Mouse (Mus musculus) hindbrain, embryonic 16.5 days (tissue): ENCODE measurements around the gene Bsdc1. TPM values are rescaled to one million over a fixed set of nuclear protein-coding genes. Genes with fewer than 3 reads are reported as not detected.

Experiments
- ATAC-seq: fragments of 200-750 bp; cut with Nextera tagmentation; 2 replicates; pipeline ENCODE4 v1.8.0; 2017; ENCODE audit warnings: moderate TSS enrichment, moderate library complexity
- H3K27ac ChIP-seq: fragments of 300-500 bp; sonication (generic); 2 replicates; pipeline ENCODE4 v1.5.1; 2014; ENCODE audit warnings: low read depth, mild to moderate bottlenecking, control low read depth, low read length, moderate library complexity
- H3K27me3 ChIP-seq: fragments of 300-500 bp; sonication (generic); replicated peaks from 2 replicates; pipeline ENCODE4 v1.6.1; 2014; ENCODE audit warnings: low read length; ENCODE audit not compliant: control insufficient read depth, insufficient read depth
- H3K36me3 ChIP-seq: fragments of 300-500 bp; sonication (generic); 2 replicates; pipeline ENCODE4 v1.6.1; 2014; ENCODE audit warnings: mild to moderate bottlenecking, low read length, moderate library complexity, mixed read lengths; ENCODE audit not compliant: control insufficient read depth, insufficient read depth
- H3K4me1 ChIP-seq: fragments of 300-500 bp; sonication (generic); 2 replicates; pipeline ENCODE4 v1.6.1; 2014; ENCODE audit warnings: low read depth, low read length; ENCODE audit not compliant: control insufficient read depth, insufficient read depth
- H3K4me2 ChIP-seq: fragments of 300-500 bp; sonication (generic); 2 replicates; pipeline ENCODE4 v1.6.1; 2014; ENCODE audit warnings: mild to moderate bottlenecking, low read length, control low read depth, moderate library complexity
- H3K4me3 ChIP-seq: fragments of 300-500 bp; sonication (generic); 2 replicates; pipeline ENCODE4 v1.5.1; 2014; ENCODE audit warnings: mild to moderate bottlenecking, low read length, control low read depth, moderate library complexity
- H3K9ac ChIP-seq: fragments of 300-500 bp; sonication (generic); 2 replicates; pipeline ENCODE4 v1.6.1; 2014; ENCODE audit warnings: low read depth, mild to moderate bottlenecking, control low read depth, low read length, moderate library complexity
- H3K9me3 ChIP-seq: fragments of 300-500 bp; sonication (generic); 2 replicates; pipeline ENCODE4 v1.6.1; 2014; ENCODE audit warnings: mild to moderate bottlenecking, low read length, moderate library complexity; ENCODE audit not compliant: control insufficient read depth
- WGBS: fragments of 180-500 bp; shearing (Covaris S2); extraction: QIAGEN DNeasy Blood & Tissue Kit; methylation state at CpG from one replicate; pipeline ENCODE4 v1.1.7; 2014; 5-methylcytosine and 5-hydroxymethylcytosine counted together
- polyA plus RNA-seq: library from polyadenylated mRNA; unstranded; fragments of >200 nt; fragmentation: Nextera tagmentation; extraction: Ambion mirVana; gene quantifications from 2 replicates; pipeline ENCODE4 v1.2.1, GENCODE M21; 2015

Bsdc1 gene
- polyA plus RNA-seq, 1 experiment from 2014 or later: 34.6 TPM

DNA sequence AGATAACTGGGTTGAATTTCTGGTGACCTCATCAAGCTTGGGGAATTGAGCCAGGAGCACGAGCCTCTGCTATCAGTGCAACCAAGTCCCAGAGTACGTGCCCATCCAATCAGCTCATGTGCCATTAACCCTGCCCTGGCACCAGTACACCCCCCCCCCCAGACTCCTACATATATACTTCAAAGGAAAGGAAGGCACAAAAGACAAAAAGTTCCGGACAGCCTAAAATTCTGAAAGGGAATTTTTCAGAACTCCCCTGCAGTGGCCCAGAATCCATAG is 46.8 kb downstream of the Bsdc1 start:
- H3K4me2 ChIP-seq: no peak overlapping the region
- no peak overlapping the region for H3K9ac ChIP-seq
- H3K27me3 ChIP-seq: no peaks in the 10 kb centered on the region
- H3K9me3 ChIP-seq: no peaks in the 10 kb centered on the region
- no peaks in the 10 kb centered on the region for H3K36me3 ChIP-seq
- no peak for ATAC-seq
- WGBS: 58% methylated on average over 3 of the region's 3 CpGs
- peaks cover 12% of the 10 kb centered on the region for H3K4me1 ChIP-seq
- H3K4me3 ChIP-seq: no peak overlapping the region
- no peak overlapping the region for H3K27ac ChIP-seq

DNA sequence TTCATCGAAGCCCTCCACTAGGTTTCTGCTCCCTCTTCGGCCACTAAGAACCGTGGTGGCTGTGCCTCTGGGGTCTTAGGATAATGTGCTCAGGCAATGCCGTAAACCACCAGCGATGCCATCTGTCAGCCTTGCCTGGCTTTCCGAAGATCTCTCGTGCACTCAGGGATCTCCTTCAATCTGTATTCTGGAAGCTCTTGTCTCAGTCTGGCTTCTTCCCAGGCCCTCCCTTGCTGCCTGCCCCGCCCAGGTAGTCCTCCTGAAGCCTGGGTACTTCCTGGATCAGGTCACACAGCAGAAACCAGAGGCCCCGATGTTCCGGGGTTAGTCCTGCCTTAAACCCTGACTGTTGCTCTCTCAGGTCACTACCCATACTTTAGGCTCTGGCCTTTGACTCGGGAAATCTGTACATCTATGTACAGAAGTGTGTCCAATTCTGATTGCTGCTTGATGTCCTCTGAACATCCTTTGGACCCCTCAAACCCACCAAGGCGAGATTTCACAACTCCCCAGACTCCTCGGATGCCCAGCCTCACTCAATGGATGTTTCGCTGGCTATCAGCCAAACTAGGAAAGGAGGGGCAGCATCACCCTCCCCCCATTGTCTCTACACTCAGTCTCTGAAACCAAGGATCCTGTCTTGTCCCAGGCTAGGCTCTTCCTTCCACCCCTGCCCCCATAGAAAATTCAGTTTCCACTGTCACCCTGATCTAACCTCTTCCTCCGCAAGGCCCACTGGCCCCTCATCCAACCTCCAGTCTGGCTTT is 47.6 kb downstream of the Bsdc1 start:
- H3K9ac ChIP-seq: no peak overlapping the region
- ATAC-seq: no peak
- no peak overlapping the region for H3K4me2 ChIP-seq
- 48% methylated on average over 15 of the region's 15 CpGs for WGBS
- H3K4me1 ChIP-seq: peaks cover 13% of the 10 kb centered on the region
- no peak overlapping the region for H3K4me3 ChIP-seq
- no peak overlapping the region for H3K27ac ChIP-seq
- no peaks in the 10 kb centered on the region for H3K36me3 ChIP-seq
- H3K27me3 ChIP-seq: no peaks in the 10 kb centered on the region
- H3K9me3 ChIP-seq: no peaks in the 10 kb centered on the region

DNA sequence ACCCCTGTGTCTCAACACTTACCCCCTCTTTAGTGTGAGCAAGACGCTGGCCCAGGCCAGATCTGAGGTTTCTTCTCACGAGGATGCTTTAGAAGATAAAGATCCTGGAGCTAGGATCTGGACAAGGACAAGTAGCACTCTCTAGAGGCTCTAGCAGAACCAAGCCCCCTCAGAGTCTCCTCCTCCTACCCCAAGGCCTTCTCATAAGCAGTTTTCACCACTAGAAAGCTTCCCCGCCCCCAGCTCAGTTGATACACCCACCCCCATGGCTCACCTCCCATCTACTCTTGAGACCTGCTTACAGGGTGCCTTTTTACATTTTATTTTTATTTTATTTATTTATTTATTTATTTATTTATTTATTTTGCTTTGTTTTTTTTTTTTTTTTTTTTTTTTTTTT is 48.3 kb downstream of the Bsdc1 start:
- Histone ChIP-seq H3K27me3 (no peaks in the 10 kb centered on the region), H3K4me2 (no peak overlapping the region), H3K9ac (no peak overlapping the region), H3K36me3 (no peaks in the 10 kb centered on the region), H3K4me1 (peaks cover 13% of the 10 kb centered on the region), H3K27ac (no peak overlapping the region), H3K4me3 (no peak overlapping the region), H3K9me3 (no peaks in the 10 kb centered on the region)
- 65% methylated on average over 3 of the region's 3 CpGs for WGBS
- ATAC-seq: no peak

DNA sequence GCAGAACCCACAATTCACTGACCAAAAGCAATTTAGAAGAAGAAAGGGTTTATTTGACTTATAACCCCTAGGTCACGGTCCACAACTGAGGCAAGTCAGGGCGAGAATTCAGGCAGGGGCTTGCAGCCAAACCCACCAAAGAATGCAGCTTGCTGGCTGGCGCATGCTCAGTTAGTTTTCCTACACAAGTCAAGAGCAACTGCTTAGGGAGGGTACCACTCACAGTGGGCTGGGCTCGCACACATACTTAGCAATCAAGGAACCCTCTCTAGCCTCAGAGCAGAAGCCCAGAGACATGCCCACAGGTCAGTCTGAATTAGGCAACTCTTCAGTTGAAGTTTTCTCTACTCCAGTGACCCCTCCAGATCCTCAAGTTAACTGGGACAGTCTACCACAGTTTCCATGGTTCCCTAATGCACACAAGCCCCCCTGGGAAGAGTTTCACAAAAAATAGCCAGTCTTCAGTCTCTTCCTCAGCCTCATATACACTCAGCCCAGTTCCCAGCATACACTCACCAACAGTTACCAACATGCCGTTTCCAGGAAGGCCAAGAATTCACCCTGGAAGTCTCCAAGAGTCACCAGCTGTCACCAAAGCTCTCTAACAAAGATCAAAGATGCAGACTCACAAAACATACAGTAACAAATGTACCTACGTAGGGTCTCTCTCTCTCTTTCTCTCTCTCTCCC is 49.5 kb downstream of the Bsdc1 start:
- no peaks in the 10 kb centered on the region for H3K9me3 ChIP-seq
- WGBS: 30% methylated on average over 6 of the region's 6 CpGs
- no peak overlapping the region for H3K4me2 ChIP-seq
- H3K4me1 ChIP-seq: peaks cover 20% of the 10 kb centered on the region
- H3K9ac ChIP-seq: no peak overlapping the region
- H3K27ac ChIP-seq: peak overlapping the region; percentile 60
- H3K4me3 ChIP-seq: no peak overlapping the region
- no peaks in the 10 kb centered on the region for H3K36me3 ChIP-seq
- H3K27me3 ChIP-seq: no peaks in the 10 kb centered on the region
- ATAC-seq: no peak

DNA sequence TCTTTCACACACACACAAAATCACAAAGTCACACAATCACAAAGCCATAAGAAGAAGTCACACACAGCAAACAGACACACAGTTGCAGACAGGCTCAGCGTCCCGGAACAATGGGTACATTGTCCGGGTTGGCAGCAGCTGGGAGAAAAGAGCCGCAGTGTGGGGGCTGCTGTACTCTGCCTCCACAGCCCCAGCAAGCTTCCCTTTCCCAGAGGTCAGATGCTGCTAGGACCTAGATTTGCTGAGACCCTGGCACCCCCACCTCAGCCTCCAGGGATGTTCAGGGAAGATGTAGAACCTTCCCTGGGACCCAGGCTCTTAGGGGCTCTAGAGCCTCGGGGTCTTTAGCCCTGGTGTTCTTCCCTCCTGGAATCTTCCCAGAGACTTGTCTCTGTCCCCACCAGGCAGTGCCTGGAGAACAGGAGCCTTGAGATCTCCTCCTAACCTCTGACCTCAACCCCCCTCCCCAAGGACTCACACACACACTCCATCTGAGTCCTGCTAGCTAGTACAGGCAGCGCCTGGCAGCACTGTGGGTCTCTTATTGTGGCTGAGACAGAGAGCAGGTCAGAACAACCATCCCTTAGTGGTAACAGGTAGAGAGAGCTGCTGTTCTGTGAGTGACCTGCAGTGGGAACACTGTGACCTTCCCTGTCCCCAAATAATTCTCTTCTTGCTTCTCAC is 50.2 kb downstream of the Bsdc1 start:
- no peaks in the 10 kb centered on the region for H3K9me3 ChIP-seq
- no peak overlapping the region for H3K4me2 ChIP-seq
- WGBS: 16% methylated on average over 6 of the region's 6 CpGs
- peaks cover 1% of the 10 kb centered on the region; the same call in 1 of the 2 replicates for H3K36me3 ChIP-seq
- H3K9ac ChIP-seq: peak overlapping the region; percentile 2; the same call in 1 of the 2 replicates
- H3K4me3 ChIP-seq: no peak overlapping the region
- no peak for ATAC-seq
- no peaks in the 10 kb centered on the region for H3K27me3 ChIP-seq
- H3K4me1 ChIP-seq: peaks cover 23% of the 10 kb centered on the region
- peak overlapping the region; percentile 60; the same call in 1 of the 2 replicates for H3K27ac ChIP-seq

DNA sequence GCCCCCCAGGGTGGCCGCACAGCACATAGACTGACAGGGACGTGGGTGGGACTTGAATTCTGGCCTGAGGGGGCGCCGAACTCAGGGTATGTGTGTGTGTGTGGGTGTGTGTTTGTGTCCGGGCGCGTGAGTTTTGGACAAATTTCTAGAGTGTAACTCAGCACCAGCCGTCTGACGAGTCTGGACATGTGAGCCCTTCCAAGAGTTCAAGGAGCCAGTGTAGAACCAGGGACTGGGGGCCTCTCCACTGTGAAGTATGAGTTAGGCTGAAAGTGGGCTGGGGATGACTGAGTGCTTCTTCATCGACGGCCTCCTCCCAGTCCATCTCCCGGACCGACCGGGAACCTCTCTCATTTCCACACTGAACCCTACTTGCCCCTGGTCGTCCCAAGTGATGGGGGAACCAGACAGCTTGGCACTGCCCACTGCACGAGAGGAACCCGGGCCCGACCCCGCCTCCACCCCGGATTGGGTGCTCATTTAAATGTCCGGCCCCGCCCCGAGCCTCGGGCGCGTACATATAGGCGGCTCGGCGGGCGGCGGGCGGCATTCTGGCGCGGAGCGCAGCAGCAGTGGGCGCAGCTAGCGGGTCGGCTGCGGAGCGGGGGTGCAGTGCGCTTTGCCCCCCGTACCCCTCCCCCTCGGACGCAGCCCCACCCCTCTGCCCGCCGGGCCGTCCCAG is 51.8 kb downstream of the Bsdc1 start, which contains the start of gene Marcksl1:
Gene Marcksl1, plus strand, starts transcription at position 496 of the 682 bp plus-strand sequence.
- Histone ChIP-seq H3K4me2 (peak within 1 kb of the TSS; percentile 79), H3K27ac (peak within 1 kb of the TSS; percentile 98), H3K9me3 (no peaks in the 10 kb centered on the region), H3K4me1 (peaks cover 23% of the 10 kb centered on the region), H3K27me3 (no peaks in the 10 kb centered on the region), H3K36me3 (peaks cover 6% of the 10 kb centered on the region), H3K4me3 (peak within 1 kb of the TSS; percentile 99), H3K9ac (peak within 1 kb of the TSS; percentile 100)
- WGBS: 4% methylated on average over 47 of the region's 47 CpGs
- ATAC-seq: peak; percentile 84

DNA sequence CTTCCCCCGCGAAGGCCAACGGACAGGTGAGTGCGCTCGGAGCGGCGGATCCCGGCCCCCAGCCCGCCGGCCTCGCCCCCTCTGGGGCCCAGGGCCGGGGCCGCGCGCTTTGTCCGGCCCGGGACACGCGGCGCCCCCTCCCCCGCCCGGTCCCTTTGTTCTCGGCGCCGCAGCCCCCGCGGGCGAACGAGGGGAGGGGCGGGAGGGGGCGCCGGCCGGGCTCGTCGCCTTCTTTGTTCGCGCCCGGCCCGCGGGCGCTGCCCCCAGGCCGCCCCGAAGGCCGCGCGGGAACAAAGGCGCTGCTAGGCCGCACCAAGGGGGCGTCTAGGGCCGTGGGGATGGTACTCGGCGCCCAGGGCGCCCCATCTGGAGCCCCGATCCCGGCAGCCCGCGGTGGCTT is 52.5 kb downstream of the Bsdc1 start:
- H3K4me1 ChIP-seq: peaks cover 23% of the 10 kb centered on the region
- 0% methylated on average over 24 of the region's 57 CpGs for WGBS
- H3K27me3 ChIP-seq: no peaks in the 10 kb centered on the region

DNA sequence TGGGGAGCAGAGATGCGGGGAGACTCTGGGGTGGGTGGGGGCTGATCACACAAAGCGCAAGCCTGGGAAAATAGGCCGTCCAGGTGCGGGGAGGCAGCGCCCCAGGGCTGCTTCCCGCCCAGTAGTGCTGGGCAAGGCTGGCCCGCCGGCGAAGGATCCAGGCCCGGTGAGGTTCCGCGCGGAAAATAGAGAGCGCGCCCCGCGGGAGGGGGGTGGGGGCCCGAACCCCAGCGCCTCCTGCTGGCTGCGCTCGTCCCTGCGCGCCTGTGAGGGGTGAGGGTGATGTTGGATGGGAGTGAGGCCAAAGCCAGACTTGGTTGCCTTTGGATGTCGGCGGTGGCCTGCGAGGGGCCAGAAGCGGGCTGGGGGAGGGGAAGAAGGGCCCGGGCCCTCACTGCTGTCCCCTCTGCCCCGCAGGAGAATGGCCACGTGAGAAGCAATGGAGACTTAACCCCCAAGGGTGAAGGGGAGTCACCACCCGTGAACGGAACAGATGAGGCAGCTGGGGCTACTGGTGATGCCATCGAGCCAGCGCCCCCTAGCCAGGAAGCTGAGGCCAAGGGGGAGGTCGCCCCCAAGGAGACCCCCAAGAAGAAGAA is 53.0 kb downstream of the Bsdc1 start:
- no peaks in the 10 kb centered on the region for H3K9me3 ChIP-seq
- H3K9ac ChIP-seq: peak overlapping the region; percentile 100
- WGBS: under 1% methylated on average over 32 of the region's 35 CpGs
- peak overlapping the region; percentile 79 for H3K4me2 ChIP-seq
- peak overlapping the region; percentile 99 for H3K4me3 ChIP-seq
- peaks cover 23% of the 10 kb centered on the region for H3K4me1 ChIP-seq
- H3K36me3 ChIP-seq: peaks cover 11% of the 10 kb centered on the region
- peak; percentile 46 for ATAC-seq
- H3K27ac ChIP-seq: peak overlapping the region; percentile 98
- no peaks in the 10 kb centered on the region for H3K27me3 ChIP-seq

More for the DNA sequence above, 52.5 kb downstream of the Bsdc1 start:
- ATAC-seq: peak; percentile 5; the same call in 1 of the 2 replicates
- Histone ChIP-seq H3K4me3 (peak overlapping the region; percentile 99), H3K9ac (peak overlapping the region; percentile 100), H3K36me3 (peaks cover 11% of the 10 kb centered on the region), H3K4me2 (peak overlapping the region; percentile 79), H3K9me3 (no peaks in the 10 kb centered on the region), H3K27ac (peak overlapping the region; percentile 98)
